Mouse (Mus musculus) small intestine, adult 2 months (tissue): ENCODE data around the gene Prss37. TPM values are rescaled to one million over a fixed set of nuclear protein-coding genes. Genes with fewer than 3 reads are reported as not detected.

Experiments
- H3K27ac ChIP-seq: fragments of 200-500 bp; 2 replicates; pipeline ENCODE4 v1.5.1; 2012; ENCODE audit warnings: low read depth, low read length, control low read depth, inconsistent platforms; ENCODE audit not compliant: insufficient read depth
- H3K27me3 ChIP-seq: fragments of 200-500 bp; 2 replicates; pipeline ENCODE4 v1.6.1; 2012; ENCODE audit warnings: mild to moderate bottlenecking, moderate library complexity, low read length, inconsistent platforms; ENCODE audit not compliant: control insufficient read depth, insufficient read depth
- H3K36me3 ChIP-seq: fragments of 200-500 bp; 2 replicates; pipeline ENCODE4 v1.6.1; 2012; ENCODE audit warnings: mild to moderate bottlenecking, low read length, control low read depth, inconsistent platforms; ENCODE audit not compliant: control insufficient read depth, insufficient read depth
- H3K4me1 ChIP-seq: fragments of 200-500 bp; 2 replicates; pipeline ENCODE4 v1.6.1; 2012; ENCODE audit warnings: low read length, inconsistent platforms, mixed read lengths; ENCODE audit not compliant: control insufficient read depth, insufficient read depth, insufficient read length
- H3K4me3 ChIP-seq: fragments of 200-500 bp; 2 replicates; pipeline ENCODE4 v1.5.1; 2012; ENCODE audit warnings: low read depth, mild to moderate bottlenecking, control low read depth, inconsistent platforms, low read length, moderate library complexity
- CTCF ChIP-seq: fragments of 200-500 bp; IDR thresholded peaks from 2 replicates; pipeline ENCODE4 v1.5.1; 2012; ENCODE audit warnings: low read depth, mild to moderate bottlenecking, control low read depth, inconsistent platforms, low read length, moderate library complexity, mixed read lengths; ENCODE audit not compliant: insufficient replicate concordance, insufficient read length; ENCODE audit errors: extremely low read depth
- POLR2A ChIP-seq: fragments of 200-500 bp; IDR thresholded peaks from 2 replicates; pipeline ENCODE4 v1.6.1; 2012; ENCODE audit warnings: low read depth, mild to moderate bottlenecking, control low read depth, inconsistent platforms, low read length, moderate library complexity
- WGBS: fragments of 180-500 bp; shearing (Covaris S2); methylation state at CpG from one replicate; pipeline ENCODE4 v1.1.7; 2018; 5-methylcytosine and 5-hydroxymethylcytosine counted together
- polyA plus RNA-seq: library from polyadenylated mRNA; depleted of rRNA; stranded (reverse); fragments of >200 nt; gene quantifications from 2 replicates; pipeline ENCODE4 v1.2.3, GENCODE M21; 2012; rRNA removed

Prss37 gene
- polyA plus RNA-seq, result not detected in 2 replicates

GRCm38 (mm10) chr6:40519408-40519807 is at the start of gene Prss37:
TSS of gene Prss37 (minus strand) at chr6:40519508.
- WGBS, result 84% methylated on average over 1 of the region's 1 CpGs
- Histone ChIP-seq H3K36me3 (no peaks in the 10 kb centered on the region), H3K27ac (no peak within 1 kb of the TSS), H3K4me1 (no peaks in the 10 kb centered on the region), H3K4me3 (no peak within 1 kb of the TSS), H3K27me3 (no peaks in the 10 kb centered on the region)
- TF ChIP-seq POLR2A, result no peak
- no peak for TF ChIP-seq CTCF

GRCm38 (mm10) chr6:40554950-40555349 is 35.6 kb upstream of the Prss37 start, which contains the start of gene Olfr461:
TSS of gene Olfr461 (minus strand) at chr6:40555050.
- 87% methylated on average over 2 of the region's 2 CpGs for WGBS
- Histone ChIP-seq H3K4me3 (no peak within 1 kb of the TSS), H3K27me3 (no peaks in the 10 kb centered on the region), H3K27ac (no peak within 1 kb of the TSS), H3K4me1 (no peaks in the 10 kb centered on the region), H3K36me3 (no peaks in the 10 kb centered on the region)
- TF ChIP-seq CTCF, result no peak
- TF ChIP-seq POLR2A, result no peak

GRCm38 (mm10) chr6:40544690-40545089 is 25.4 kb upstream of the Prss37 start:
- Histone ChIP-seq H3K36me3 (no peaks in the 10 kb centered on the region), H3K27ac (no peak overlapping the region), H3K27me3 (no peaks in the 10 kb centered on the region), H3K4me3 (no peak overlapping the region), H3K4me1 (no peaks in the 10 kb centered on the region)
- WGBS, result 86% methylated on average over 10 of the region's 10 CpGs
- TF ChIP-seq POLR2A (no peak), CTCF (no peak)

GRCm38 (mm10) chr6:40493229-40493628 is 26.1 kb downstream of the Prss37 start, which contains the start of gene Tas2r108:
TSS of gene Tas2r108 (plus strand) at chr6:40493529.
- H3K4me3 ChIP-seq, result no peak within 1 kb of the TSS
- no peaks in the 10 kb centered on the region for H3K36me3 ChIP-seq
- no peaks in the 10 kb centered on the region for H3K27me3 ChIP-seq
- no peaks in the 10 kb centered on the region for H3K4me1 ChIP-seq
- TF ChIP-seq POLR2A (no peak), CTCF (no peak)
- 92% methylated on average over 3 of the region's 3 CpGs for WGBS
- no peak within 1 kb of the TSS for H3K27ac ChIP-seq

- TF ChIP-seq CTCF (no peak), POLR2A (no peak)
- Histone ChIP-seq H3K4me3 (no peak within 1 kb of the TSS), H3K4me1 (no peaks in the 10 kb centered on the region), H3K27me3 (no peaks in the 10 kb centered on the region), H3K27ac (no peak within 1 kb of the TSS), H3K36me3 (no peaks in the 10 kb centered on the region)
Measured at GRCm38 (mm10) chr6:40490933-40491332, 28.4 kb downstream of the Prss37 start, which contains the start of gene Tas2r137. TSS of gene Tas2r137 (plus strand) at chr6:40491233.

GRCm38 (mm10) chr6:40482318-40482717 is 37.0 kb downstream of the Prss37 start:
- Histone ChIP-seq H3K36me3 (peaks cover 47% of the 10 kb centered on the region), H3K27ac (no peak overlapping the region), H3K4me3 (no peak overlapping the region), H3K4me1 (no peaks in the 10 kb centered on the region), H3K27me3 (no peaks in the 10 kb centered on the region)
- TF ChIP-seq CTCF (no peak), POLR2A (no peak)
- 93% methylated on average over 5 of the region's 5 CpGs for WGBS

GRCm38 (mm10) chr6:40479705-40480104 is 39.6 kb downstream of the Prss37 start:
- Histone ChIP-seq H3K36me3 (peaks cover 65% of the 10 kb centered on the region), H3K4me1 (no peaks in the 10 kb centered on the region), H3K4me3 (no peak overlapping the region), H3K27ac (no peak overlapping the region), H3K27me3 (no peaks in the 10 kb centered on the region)
- WGBS, result 26% methylated on average over 1 of the region's 1 CpGs
- TF ChIP-seq POLR2A, result no peak
- TF ChIP-seq CTCF, result no peak

- TF ChIP-seq CTCF (no peak), POLR2A (no peak)
Measured at GRCm38 (mm10) chr6:40476132-40476531, 43.2 kb downstream of the Prss37 start.

More at GRCm38 (mm10) chr6:40476132-40476531, 43.2 kb downstream of the Prss37 start:
- no peaks in the 10 kb centered on the region for H3K27me3 ChIP-seq
- H3K27ac ChIP-seq, result no peak overlapping the region
- H3K36me3 ChIP-seq, result peaks cover 48% of the 10 kb centered on the region
- H3K4me1 ChIP-seq, result peaks cover 3% of the 10 kb centered on the region; the same call in 1 of the 2 replicates
- no peak overlapping the region for H3K4me3 ChIP-seq
- WGBS, result 85% methylated on average over 4 of the region's 4 CpGs
